Mouse (Mus musculus): Measurements from ENCODE around the gene Mlc1. TPM values are rescaled to one million over a fixed set of nuclear protein-coding genes. Genes with fewer than 3 reads are reported as not detected.

The Mlc1 gene
- polyA plus RNA-seq, 2 experiments from 2014 or later: not detected

- no peak for ATAC-seq
These were observed 42.1 kb downstream of the Mlc1 start for GRCm38 (mm10) chr15:88936619-88937290.

- ATAC-seq: no peak
These were observed 44.7 kb downstream of the Mlc1 start for GRCm38 (mm10) chr15:88934141-88934540.

- ATAC-seq: no peak
These were observed 46.1 kb downstream of the Mlc1 start for GRCm38 (mm10) chr15:88932667-88933066.

GRCm38 (mm10) chr15:88921992-88922310, 56.9 kb downstream of the Mlc1 start:
- no peak for ATAC-seq

- peak; percentile 45 for ATAC-seq
These were observed 57.4 kb downstream of the Mlc1 start for GRCm38 (mm10) chr15:88921131-88921991.

GRCm38 (mm10) chr15:88920065-88920464, 58.7 kb downstream of the Mlc1 start:
- no peak for ATAC-seq

GRCm38 (mm10) chr15:88919328-88919727, 59.5 kb downstream of the Mlc1 start:
- ATAC-seq: no peak

GRCm38 (mm10) chr15:88917126-88917525, 61.7 kb downstream of the Mlc1 start:
- ATAC-seq: no peak

GRCm38 (mm10) chr15:88916366-88916765, 62.4 kb downstream of the Mlc1 start:
- no peak for ATAC-seq

- ATAC-seq: no peak
These were observed 63.8 kb downstream of the Mlc1 start for GRCm38 (mm10) chr15:88915046-88915445.

GRCm38 (mm10) chr15:88906347-88906746, 72.5 kb downstream of the Mlc1 start:
- ATAC-seq: no peak

Other genes starting within 250 kb of the Mlc1 start
- gene Brd1, start 244.8 kb downstream of the Mlc1 start, polyA plus RNA-seq (2017; shearing (Covaris generic)): 10 to 100 TPM; 19.2 to 19.6 TPM
- gene Zbed4, start 227.3 kb downstream of the Mlc1 start, polyA plus RNA-seq (2017; shearing (Covaris generic)): 1 to 10 TPM; 4.7 to 4.9 TPM
- 10 to 100 TPM; 17.1 to 23.5 TPM for gene Alg12, start 159.7 kb downstream of the Mlc1 start, polyA plus RNA-seq (2017; shearing (Covaris generic))
- 10 to 100 TPM; 24.7 to 25.1 TPM for gene Creld2, start 159.4 kb downstream of the Mlc1 start, polyA plus RNA-seq (2017; shearing (Covaris generic))
- gene Pim3, start 116.8 kb downstream of the Mlc1 start, polyA plus RNA-seq (2017; shearing (Covaris generic)): 1 to 10 TPM; 1.5 to 4.3 TPM
- not detected for gene Ttll8, start 24.6 kb downstream of the Mlc1 start, polyA plus RNA-seq (2017; shearing (Covaris generic))
- gene Mov10l1, start 3.9 kb upstream of the Mlc1 start, polyA plus RNA-seq (2017; shearing (Covaris generic)): not detected
- gene Panx2, start 80.7 kb upstream of the Mlc1 start, polyA plus RNA-seq (2017; shearing (Covaris generic)): not detected
- 10 to 100 TPM; 27.5 to 31.3 TPM for gene Trabd, start 96.1 kb upstream of the Mlc1 start, polyA plus RNA-seq (2017; shearing (Covaris generic))
- gene Selenoo, start 110.1 kb upstream of the Mlc1 start, polyA plus RNA-seq (2017; shearing (Covaris generic)): 10 to 100 TPM in 1 of 2 experiments, 1 to 10 TPM in 1; 8.8 to 14.0 TPM
- 10 to 100 TPM; 16.0 to 17.5 TPM for gene Tubgcp6, start 144.1 kb upstream of the Mlc1 start, polyA plus RNA-seq (2017; shearing (Covaris generic))
- 10 to 100 TPM; 34.9 to 63.5 TPM for gene Hdac10, start 149.7 kb upstream of the Mlc1 start, polyA plus RNA-seq (2017; shearing (Covaris generic))
- gene Mapk12, start 161.7 kb upstream of the Mlc1 start, polyA plus RNA-seq (2017; shearing (Covaris generic)): 1 to 10 TPM; 5.2 to 5.6 TPM
- gene Mapk11, start 170.6 kb upstream of the Mlc1 start, polyA plus RNA-seq (2017; shearing (Covaris generic)): 10 to 100 TPM; 21.7 to 39.5 TPM
- gene Plxnb2, start 201.8 kb upstream of the Mlc1 start, polyA plus RNA-seq (2017; shearing (Covaris generic)): 1 to 10 TPM in 1 of 2 experiments, under 1 TPM in 1; 0.85 to 2.8 TPM
- 10 to 100 TPM; 13.5 to 18.4 TPM for gene Dennd6b, start 217.5 kb upstream of the Mlc1 start, polyA plus RNA-seq (2017; shearing (Covaris generic))
- 10 to 100 TPM; 25.3 to 28.0 TPM for gene Ppp6r2, start 232.5 kb upstream of the Mlc1 start, polyA plus RNA-seq (2017; shearing (Covaris generic))

Measured in CD4-positive, CD25-positive, alpha-beta regulatory T cell, adult 4 months (primary cell).